Mouse (Mus musculus): ENCODE measurements at regions not wholly inside any gene's neighbourhood (a gene's known extent, or its start where the extent isn't known, plus 50 kb on each side); places are given as distances from the start of the nearest gene placed in this dataset.

DNA sequence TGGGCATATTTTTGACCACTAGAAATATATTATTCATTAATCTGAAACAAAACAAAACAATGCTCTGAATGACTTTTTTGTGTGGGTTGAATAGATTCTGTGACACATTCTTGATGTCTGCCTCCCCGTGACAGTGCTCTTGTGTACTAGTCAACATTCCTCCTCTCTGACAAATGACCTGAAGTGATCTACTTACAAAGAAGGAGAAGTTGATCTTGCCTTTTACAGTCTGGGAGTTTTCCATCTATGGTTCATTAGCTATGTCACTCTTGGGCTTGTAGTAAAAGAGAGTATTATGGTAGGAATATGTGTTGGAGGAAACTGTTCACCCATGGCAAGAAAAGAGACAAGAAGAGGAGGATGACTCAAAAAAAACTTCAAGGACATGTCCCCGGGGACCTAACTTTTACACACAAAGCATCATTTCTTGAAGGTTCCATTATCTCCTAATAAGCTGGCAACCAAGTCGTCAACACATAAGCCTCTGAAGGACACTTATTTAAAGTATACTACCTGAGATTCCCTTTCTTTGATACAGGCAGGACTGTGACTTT, 217.9 kb downstream of the Gm21750 start:
- Histone ChIP-seq H3K4me2 (replicated peaks) (no peak overlapping the region), H3K36me3 (no peaks in the 10 kb centered on the region), H3K27me3 (no peaks in the 10 kb centered on the region), H3K4me3 (no peak overlapping the region), H3K9me3 (no peaks in the 10 kb centered on the region), H3K9ac (replicated peaks) (no peak overlapping the region), H3K4me1 (no peaks in the 10 kb centered on the region), H3K27ac (replicated peaks) (no peak overlapping the region)
- ATAC-seq (replicated peaks) = no peak
- WGBS = 68% methylated on average over 3 of the region's 3 CpGs

GRCm38 (mm10) chr14:73891451-73891850, 230.4 kb downstream of the Gm21750 start:
- WGBS = 75% methylated on average over 2 of the region's 2 CpGs
- Histone ChIP-seq H3K4me2 (replicated peaks) (no peak overlapping the region), H3K9ac (replicated peaks) (no peak overlapping the region), H3K4me1 (no peaks in the 10 kb centered on the region), H3K36me3 (no peaks in the 10 kb centered on the region), H3K27me3 (no peaks in the 10 kb centered on the region), H3K9me3 (no peaks in the 10 kb centered on the region), H3K4me3 (no peak overlapping the region), H3K27ac (replicated peaks) (no peak overlapping the region)
- no peak for ATAC-seq (replicated peaks)

GRCm38 (mm10) chr14:73894844-73895243, 233.8 kb downstream of the Gm21750 start:
- no peak for ATAC-seq (replicated peaks)
- Histone ChIP-seq H3K4me3 (no peak overlapping the region), H3K9ac (replicated peaks) (no peak overlapping the region), H3K36me3 (no peaks in the 10 kb centered on the region), H3K4me2 (replicated peaks) (no peak overlapping the region), H3K27ac (replicated peaks) (no peak overlapping the region), H3K27me3 (no peaks in the 10 kb centered on the region), H3K9me3 (no peaks in the 10 kb centered on the region), H3K4me1 (no peaks in the 10 kb centered on the region)
- 72% methylated on average over 2 of the region's 2 CpGs for WGBS

- no peaks in the 10 kb centered on the region for H3K4me1 ChIP-seq
- H3K4me3 ChIP-seq = no peak overlapping the region
- H3K36me3 ChIP-seq = no peaks in the 10 kb centered on the region
- H3K4me2 ChIP-seq (replicated peaks) = no peak overlapping the region
- H3K27me3 ChIP-seq = no peaks in the 10 kb centered on the region
- no peaks in the 10 kb centered on the region for H3K9me3 ChIP-seq
- no peak overlapping the region for H3K27ac ChIP-seq (replicated peaks)
- ATAC-seq (replicated peaks) = no peak
- no peak overlapping the region for H3K9ac ChIP-seq (replicated peaks)
- WGBS = 77% methylated on average over 3 of the region's 3 CpGs
Observed at GRCm38 (mm10) chr14:73895266-73895665, 234.2 kb downstream of the Gm21750 start.

DNA sequence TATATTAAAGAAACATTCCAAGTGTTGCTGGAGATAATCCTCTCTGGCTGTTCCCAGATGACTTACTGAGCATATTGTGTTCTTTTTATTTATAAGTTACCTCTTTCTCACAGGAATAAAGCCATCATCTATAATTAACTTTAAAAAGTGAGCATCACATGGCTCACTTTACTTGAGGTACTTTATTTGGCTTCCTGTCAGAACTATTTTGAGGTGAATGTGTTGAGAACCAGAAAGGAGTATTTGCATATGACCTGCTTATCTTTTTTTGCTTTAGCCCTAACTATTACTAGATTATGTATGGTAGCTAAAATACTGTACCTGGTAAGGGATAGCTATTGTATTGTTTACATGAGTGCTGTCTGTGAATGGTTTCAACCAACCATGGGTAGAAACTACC, 238.1 kb downstream of the Gm21750 start:
- no peaks in the 10 kb centered on the region for H3K36me3 ChIP-seq
- H3K4me2 ChIP-seq (replicated peaks) = no peak overlapping the region
- no peak for ATAC-seq (replicated peaks)
- H3K4me1 ChIP-seq = no peaks in the 10 kb centered on the region
- H3K9ac ChIP-seq (replicated peaks) = no peak overlapping the region
- no peak overlapping the region for H3K4me3 ChIP-seq
- H3K27me3 ChIP-seq = no peaks in the 10 kb centered on the region
- no peaks in the 10 kb centered on the region for H3K9me3 ChIP-seq
- no peak overlapping the region for H3K27ac ChIP-seq (replicated peaks)

DNA sequence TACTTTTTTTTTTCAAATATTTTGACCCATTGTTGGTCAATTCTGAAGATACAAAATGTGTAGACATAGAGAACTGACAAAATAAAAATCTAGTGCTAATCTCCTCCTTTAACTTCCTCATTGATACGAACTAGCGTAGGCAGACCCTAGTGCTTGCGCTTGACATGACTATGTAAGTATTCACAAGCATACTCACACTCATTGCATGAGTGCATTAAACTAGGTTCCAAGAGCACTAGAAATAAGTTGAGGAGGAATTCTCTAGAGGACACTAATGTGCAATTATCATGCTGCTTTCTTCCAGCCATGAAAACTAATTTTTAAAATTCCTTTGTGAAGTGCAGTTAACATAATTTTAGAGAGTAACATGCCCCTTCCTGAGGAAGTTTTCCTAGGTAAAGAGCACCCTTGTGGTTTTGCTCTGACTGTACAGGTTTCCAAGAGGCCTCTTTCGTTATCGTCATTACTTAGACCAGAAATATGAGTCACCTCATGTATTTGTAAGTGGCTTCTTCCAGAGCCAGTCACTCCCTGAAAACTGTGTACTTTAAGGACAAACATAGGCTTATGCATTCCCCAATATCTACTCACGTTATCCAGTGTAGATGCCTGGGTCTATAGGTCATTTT, 241.2 kb downstream of the Gm21750 start:
- WGBS = 93% methylated on average over 6 of the region's 6 CpGs
- no peaks in the 10 kb centered on the region for H3K36me3 ChIP-seq
- no peak overlapping the region for H3K9ac ChIP-seq (replicated peaks)
- no peak overlapping the region for H3K27ac ChIP-seq (replicated peaks)
- no peak overlapping the region for H3K4me2 ChIP-seq (replicated peaks)
- no peak for ATAC-seq (replicated peaks)
- H3K27me3 ChIP-seq = no peaks in the 10 kb centered on the region
- H3K9me3 ChIP-seq = no peaks in the 10 kb centered on the region
- H3K4me1 ChIP-seq = no peaks in the 10 kb centered on the region
- H3K4me3 ChIP-seq = no peak overlapping the region

- Histone ChIP-seq H3K27me3 (no peaks in the 10 kb centered on the region), H3K4me3 (no peak overlapping the region), H3K27ac (replicated peaks) (no peak overlapping the region), H3K4me2 (replicated peaks) (no peak overlapping the region), H3K9ac (replicated peaks) (no peak overlapping the region), H3K36me3 (no peaks in the 10 kb centered on the region), H3K4me1 (no peaks in the 10 kb centered on the region), H3K9me3 (no peaks in the 10 kb centered on the region)
- no peak for ATAC-seq (replicated peaks)
- WGBS = 66% methylated on average over 5 of the region's 5 CpGs
Observed at GRCm38 (mm10) chr14:73913756-73914448, 252.9 kb downstream of the Gm21750 start.

GRCm38 (mm10) chr14:73915990-73916389, 255.0 kb downstream of the Gm21750 start:
- ATAC-seq (replicated peaks) = no peak
- H3K27me3 ChIP-seq = no peaks in the 10 kb centered on the region
- no peak overlapping the region for H3K4me2 ChIP-seq (replicated peaks)
- no peaks in the 10 kb centered on the region for H3K9me3 ChIP-seq
- H3K9ac ChIP-seq (replicated peaks) = no peak overlapping the region
- no peaks in the 10 kb centered on the region for H3K4me1 ChIP-seq
- H3K36me3 ChIP-seq = no peaks in the 10 kb centered on the region
- no peak overlapping the region for H3K4me3 ChIP-seq
- no peak overlapping the region for H3K27ac ChIP-seq (replicated peaks)

GRCm38 (mm10) chr14:73931095-73931494, 270.1 kb downstream of the Gm21750 start:
- Histone ChIP-seq H3K9ac (replicated peaks) (no peak overlapping the region), H3K4me3 (no peak overlapping the region), H3K4me2 (replicated peaks) (no peak overlapping the region), H3K36me3 (no peaks in the 10 kb centered on the region), H3K9me3 (no peaks in the 10 kb centered on the region), H3K27me3 (no peaks in the 10 kb centered on the region), H3K4me1 (no peaks in the 10 kb centered on the region), H3K27ac (replicated peaks) (no peak overlapping the region)
- WGBS = 71% methylated on average over 2 of the region's 2 CpGs
- no peak for ATAC-seq (replicated peaks)

DNA sequence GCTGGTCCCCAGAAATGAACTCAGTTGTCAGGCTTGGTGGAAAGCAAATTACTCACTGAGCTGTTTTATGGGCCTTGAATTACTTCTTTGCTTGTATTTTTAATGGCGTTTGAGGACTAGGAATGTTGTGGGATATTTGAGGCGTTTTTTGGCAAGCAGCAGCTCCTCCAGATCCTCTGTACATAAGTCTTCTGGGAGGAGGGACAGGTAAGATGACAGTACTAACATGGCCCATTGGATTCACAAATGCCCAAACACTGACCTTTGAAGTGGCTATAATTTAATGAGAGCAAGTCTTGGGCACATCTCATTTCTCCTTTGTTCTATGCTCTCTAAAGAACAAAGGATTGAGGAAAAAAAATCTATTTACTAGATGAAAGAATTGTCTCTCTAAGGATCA, 286.3 kb downstream of the Gm21750 start:
- H3K9ac ChIP-seq (replicated peaks) = no peak overlapping the region
- no peak overlapping the region for H3K4me2 ChIP-seq (replicated peaks)
- no peaks in the 10 kb centered on the region for H3K4me1 ChIP-seq
- ATAC-seq (replicated peaks) = no peak
- H3K9me3 ChIP-seq = no peaks in the 10 kb centered on the region
- no peak overlapping the region for H3K27ac ChIP-seq (replicated peaks)
- H3K4me3 ChIP-seq = no peak overlapping the region
- 69% methylated on average over 2 of the region's 2 CpGs for WGBS
- H3K36me3 ChIP-seq = no peaks in the 10 kb centered on the region
- H3K27me3 ChIP-seq = no peaks in the 10 kb centered on the region

GRCm38 (mm10) chr14:73952511-73952910, 291.5 kb downstream of the Gm21750 start:
- Histone ChIP-seq H3K4me1 (no peaks in the 10 kb centered on the region), H3K4me2 (replicated peaks) (no peak overlapping the region), H3K27ac (replicated peaks) (no peak overlapping the region), H3K9me3 (no peaks in the 10 kb centered on the region), H3K36me3 (no peaks in the 10 kb centered on the region), H3K9ac (replicated peaks) (no peak overlapping the region), H3K4me3 (no peak overlapping the region), H3K27me3 (no peaks in the 10 kb centered on the region)
- WGBS = 81% methylated on average over 4 of the region's 4 CpGs
- no peak for ATAC-seq (replicated peaks)

GRCm38 (mm10) chr14:73978694-73979093, 317.7 kb downstream of the Gm21750 start:
- Histone ChIP-seq H3K4me3 (no peak overlapping the region), H3K9ac (replicated peaks) (no peak overlapping the region), H3K27ac (replicated peaks) (no peak overlapping the region), H3K4me2 (replicated peaks) (no peak overlapping the region), H3K4me1 (no peaks in the 10 kb centered on the region), H3K27me3 (no peaks in the 10 kb centered on the region), H3K36me3 (no peaks in the 10 kb centered on the region), H3K9me3 (no peaks in the 10 kb centered on the region)
- no peak for ATAC-seq (replicated peaks)
- 67% methylated on average over 1 of the region's 1 CpGs for WGBS

- Histone ChIP-seq H3K9me3 (no peaks in the 10 kb centered on the region), H3K27me3 (no peaks in the 10 kb centered on the region)
- 96% methylated on average over 4 of the region's 4 CpGs for WGBS
Observed at GRCm38 (mm10) chr14:73996229-73996628, 335.2 kb downstream of the Gm21750 start.

More at GRCm38 (mm10) chr14:73996229-73996628, 335.2 kb downstream of the Gm21750 start:
- no peaks in the 10 kb centered on the region for H3K4me1 ChIP-seq
- no peak overlapping the region for H3K4me2 ChIP-seq (replicated peaks)
- no peaks in the 10 kb centered on the region for H3K36me3 ChIP-seq
- no peak overlapping the region for H3K27ac ChIP-seq (replicated peaks)
- no peak overlapping the region for H3K9ac ChIP-seq (replicated peaks)
- no peak for ATAC-seq (replicated peaks)
- H3K4me3 ChIP-seq = no peak overlapping the region

Data from forebrain, embryonic 15.5 days (tissue).